Mouse (Mus musculus): ENCODE data around the gene Zfp526. TPM values are rescaled to one million over a fixed set of nuclear protein-coding genes. Genes with fewer than 3 reads are reported as not detected.
A peak's percentile ranks its signal among the peaks of the same experiment; 100 is the strongest.

The Zfp526 gene
- polyA plus RNA-seq, 1 experiment, result 29.4 TPM

DNA sequence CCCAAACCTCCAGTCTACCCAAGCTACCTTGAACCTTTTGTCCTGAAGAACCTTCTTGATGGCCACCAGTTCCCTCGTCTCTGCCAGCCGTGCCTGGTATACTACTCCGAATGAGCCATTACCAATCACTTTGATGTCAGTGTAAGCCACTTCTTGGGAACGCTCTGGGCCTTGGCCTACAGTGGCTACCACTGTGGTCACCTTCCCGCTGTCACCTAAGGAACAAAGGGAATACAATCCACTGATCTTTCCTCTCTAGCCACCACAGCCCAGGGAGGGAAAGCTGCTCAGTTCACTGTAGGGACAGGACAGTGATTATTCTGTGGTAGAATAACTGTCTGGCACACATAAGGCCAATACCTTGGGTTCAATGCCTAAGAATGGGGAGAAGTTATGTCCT lies 14.3 kb downstream of the Zfp526 start:
- Histone ChIP-seq H3K27me3 (ENCODE audit: control insufficient read depth, insufficient read depth, low read length) (no peaks in the 10 kb centered on the region), H3K4me1 (ENCODE audit: control insufficient read depth, insufficient read depth, low read length) (peaks cover 11% of the 10 kb centered on the region), H3K36me3 (ENCODE audit: control insufficient read depth, insufficient read depth, low read length) (no peaks in the 10 kb centered on the region; the same call in none of the 2 replicates), H3K27ac (ENCODE audit: control insufficient read depth, insufficient read depth, low read depth, low read length) (no peak overlapping the region), H3K4me3 (ENCODE audit: control insufficient read depth, low read depth, low read length) (no peak overlapping the region; the same call in 1 of the 2 replicates)
- TF ChIP-seq POLR2A (IDR thresholded peaks at IDR 0.05; ENCODE audit: control insufficient read depth, low read depth, low read length), result no peak
- no peak for TF ChIP-seq CTCF (IDR thresholded peaks at IDR 0.05; ENCODE audit: control insufficient read depth, insufficient read depth, insufficient replicate concordance, low read depth, low read length)

DNA sequence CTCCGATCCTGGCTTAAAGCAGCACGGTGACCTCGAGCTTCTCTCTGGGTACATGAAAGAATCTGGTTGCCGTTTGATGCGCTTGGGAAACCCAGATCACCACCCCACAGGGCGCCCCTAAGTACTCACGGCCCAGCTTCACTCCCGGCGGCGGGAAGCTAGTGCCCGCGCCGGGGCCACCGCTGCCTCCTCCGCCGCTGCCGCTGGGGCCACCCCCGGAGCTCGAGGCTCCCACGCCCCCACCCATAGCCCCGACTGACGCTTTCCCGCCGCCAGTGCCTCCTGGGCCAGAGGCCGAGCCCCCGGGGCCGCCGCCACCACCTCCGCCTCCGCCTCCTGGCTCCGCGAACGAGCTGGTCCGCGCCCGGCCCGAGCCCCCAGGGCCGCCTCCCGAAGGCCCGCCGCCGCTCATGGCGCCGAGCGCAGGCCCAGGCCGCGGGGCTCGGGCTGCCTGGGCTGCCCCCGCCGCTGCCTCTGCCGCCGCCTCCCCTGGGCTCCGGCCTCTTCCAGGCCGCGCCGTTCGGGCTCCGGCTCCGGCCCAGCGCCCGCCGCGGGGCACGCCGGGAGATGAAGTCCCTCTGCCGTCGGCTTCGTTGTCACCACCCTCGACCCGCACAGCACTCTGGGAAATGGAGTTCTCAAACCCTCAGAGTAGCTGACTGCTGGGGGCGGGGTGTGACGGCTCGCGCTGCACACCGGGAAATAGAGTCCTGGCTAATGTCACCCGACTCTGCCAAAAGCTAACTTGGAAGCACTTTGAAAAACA lies 16.2 kb downstream of the Zfp526 start, which contains the start of gene Gsk3a:
TSS of gene Gsk3a (minus strand) at position 603 of the 766 bp plus-strand sequence.
- H3K27ac ChIP-seq (ENCODE audit: control insufficient read depth, insufficient read depth, low read depth, low read length), result peak within 1 kb of the TSS; percentile 96
- H3K4me1 ChIP-seq (ENCODE audit: control insufficient read depth, insufficient read depth, low read length), result peaks cover 11% of the 10 kb centered on the region
- H3K36me3 ChIP-seq (ENCODE audit: control insufficient read depth, insufficient read depth, low read length), result no peaks in the 10 kb centered on the region; the same call in none of the 2 replicates
- peak within 1 kb of the TSS; percentile 86 for H3K4me3 ChIP-seq (ENCODE audit: control insufficient read depth, low read depth, low read length)
- no peaks in the 10 kb centered on the region for H3K27me3 ChIP-seq (ENCODE audit: control insufficient read depth, insufficient read depth, low read length)
- TF ChIP-seq POLR2A (IDR thresholded peaks at IDR 0.05; ENCODE audit: control insufficient read depth, low read depth, low read length), result peak; percentile 72
- TF ChIP-seq CTCF (IDR thresholded peaks at IDR 0.05; ENCODE audit: control insufficient read depth, insufficient read depth, insufficient replicate concordance, low read depth, low read length), result no peak

DNA sequence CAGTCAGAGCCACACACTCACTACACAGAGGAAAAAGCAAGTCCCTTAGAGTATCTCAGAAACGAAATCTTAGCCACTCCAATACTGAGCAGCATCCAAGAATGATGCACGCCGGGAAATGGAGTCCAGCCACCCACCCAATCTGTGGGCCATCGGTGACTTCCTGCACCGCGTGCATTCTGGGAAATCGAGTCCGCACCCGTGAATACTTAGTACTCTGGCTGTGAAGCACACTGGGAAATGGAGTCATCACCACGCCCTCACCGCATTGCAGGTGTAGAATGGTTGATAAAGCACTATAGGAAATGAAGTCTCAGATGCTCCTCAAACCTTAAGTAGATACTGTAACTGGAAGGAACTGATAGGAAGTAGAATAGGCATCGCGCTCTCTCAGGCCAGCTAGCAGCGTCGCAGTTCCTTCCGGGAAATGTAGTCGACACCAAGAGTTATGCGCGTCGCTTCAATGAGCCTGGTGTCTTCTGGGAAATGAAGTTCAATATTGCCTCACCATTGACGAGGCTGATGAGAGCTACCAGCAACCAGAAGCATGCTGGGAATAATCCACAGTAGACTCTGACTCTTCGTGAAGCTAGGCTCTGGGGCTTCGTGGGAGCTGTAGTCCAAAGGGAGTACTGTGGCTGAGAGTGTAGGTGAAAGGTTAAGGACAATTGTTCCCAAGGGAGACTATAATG lies 16.9 kb downstream of the Zfp526 start:
- Histone ChIP-seq H3K36me3 (ENCODE audit: control insufficient read depth, insufficient read depth, low read length) (no peaks in the 10 kb centered on the region; the same call in none of the 2 replicates), H3K27ac (ENCODE audit: control insufficient read depth, insufficient read depth, low read depth, low read length) (peak overlapping the region; percentile 96), H3K27me3 (ENCODE audit: control insufficient read depth, insufficient read depth, low read length) (no peaks in the 10 kb centered on the region), H3K4me3 (ENCODE audit: control insufficient read depth, low read depth, low read length) (peak overlapping the region; percentile 86), H3K4me1 (ENCODE audit: control insufficient read depth, insufficient read depth, low read length) (peaks cover 11% of the 10 kb centered on the region)
- no peak for TF ChIP-seq CTCF (IDR thresholded peaks at IDR 0.05; ENCODE audit: control insufficient read depth, insufficient read depth, insufficient replicate concordance, low read depth, low read length)
- TF ChIP-seq POLR2A (IDR thresholded peaks at IDR 0.05; ENCODE audit: control insufficient read depth, low read depth, low read length), result no peak; the same call in 1 of the 2 replicates

DNA sequence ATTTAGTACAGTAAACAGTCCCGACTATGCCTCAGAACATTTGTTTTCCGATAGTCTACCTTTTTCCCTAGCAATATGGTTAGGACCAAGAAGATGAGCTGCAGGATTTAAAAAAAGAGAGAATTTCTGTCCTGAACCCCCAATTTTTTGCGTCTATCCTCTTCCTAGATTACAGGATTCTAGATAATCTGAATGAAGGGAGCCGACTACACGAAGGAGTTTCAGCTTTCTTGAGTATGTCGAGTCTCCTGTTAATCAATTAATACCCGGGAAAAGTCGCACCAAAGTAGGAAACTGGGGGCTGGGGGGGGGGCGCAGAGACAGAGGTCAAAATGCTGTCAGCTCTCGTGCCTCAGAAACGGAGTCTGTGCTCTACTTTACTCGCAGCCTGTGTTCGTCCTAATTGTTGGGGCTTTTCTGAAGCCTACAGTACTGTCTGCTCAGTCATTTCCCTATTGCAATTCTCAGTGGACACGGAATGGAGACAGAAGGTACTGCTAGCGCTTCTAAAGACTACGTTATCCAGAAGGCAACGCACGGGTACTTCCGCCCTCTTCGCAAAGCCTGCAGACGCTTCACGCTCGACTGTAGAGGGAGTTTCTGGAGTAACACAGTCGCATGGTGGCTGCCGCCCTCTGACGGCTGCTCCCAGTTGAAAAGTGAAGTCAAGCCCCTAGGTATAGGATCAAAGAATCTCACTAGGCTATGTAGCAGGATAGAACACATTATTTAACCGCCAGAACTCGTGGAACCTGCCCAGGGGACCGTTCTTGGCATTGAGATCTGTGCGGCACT lies 17.8 kb downstream of the Zfp526 start:
- TF ChIP-seq POLR2A (IDR thresholded peaks at IDR 0.05; ENCODE audit: control insufficient read depth, low read depth, low read length) (no peak; the same call in 1 of the 2 replicates), CTCF (IDR thresholded peaks at IDR 0.05; ENCODE audit: control insufficient read depth, insufficient read depth, insufficient replicate concordance, low read depth, low read length) (peak; percentile 33; the same call in 1 of the 2 replicates)
- H3K36me3 ChIP-seq (ENCODE audit: control insufficient read depth, insufficient read depth, low read length), result no peaks in the 10 kb centered on the region; the same call in 1 of the 2 replicates
- H3K4me3 ChIP-seq (ENCODE audit: control insufficient read depth, low read depth, low read length), result peak overlapping the region; percentile 65
- H3K27ac ChIP-seq (ENCODE audit: control insufficient read depth, insufficient read depth, low read depth, low read length), result peak overlapping the region; percentile 96
- H3K4me1 ChIP-seq (ENCODE audit: control insufficient read depth, insufficient read depth, low read length), result peaks cover 11% of the 10 kb centered on the region
- H3K27me3 ChIP-seq (ENCODE audit: control insufficient read depth, insufficient read depth, low read length), result no peaks in the 10 kb centered on the region

DNA sequence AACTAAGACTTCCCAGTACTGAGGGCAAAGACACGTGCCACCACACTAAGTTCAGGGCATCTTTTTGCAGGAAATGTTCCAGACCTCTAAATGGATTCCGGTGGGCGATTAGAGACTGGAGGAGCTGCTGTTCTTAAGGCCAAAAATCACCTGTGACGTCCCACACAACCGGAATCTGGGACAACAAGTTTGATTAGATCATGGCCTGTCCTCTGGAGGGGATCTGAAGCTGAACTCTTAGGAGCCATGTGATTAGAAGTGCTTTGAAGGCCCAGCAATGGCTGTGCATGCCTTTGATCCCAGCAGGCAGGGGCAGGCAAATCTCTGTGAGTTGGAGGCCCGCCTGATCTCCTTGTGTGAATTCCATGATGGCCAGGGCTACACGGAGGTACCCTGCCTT lies 19.4 kb downstream of the Zfp526 start:
- H3K27ac ChIP-seq (ENCODE audit: control insufficient read depth, insufficient read depth, low read depth, low read length), result no peak overlapping the region
- H3K4me1 ChIP-seq (ENCODE audit: control insufficient read depth, insufficient read depth, low read length), result peaks cover 11% of the 10 kb centered on the region
- no peak overlapping the region for H3K4me3 ChIP-seq (ENCODE audit: control insufficient read depth, low read depth, low read length)
- H3K36me3 ChIP-seq (ENCODE audit: control insufficient read depth, insufficient read depth, low read length), result no peaks in the 10 kb centered on the region
- no peak for TF ChIP-seq CTCF (IDR thresholded peaks at IDR 0.05; ENCODE audit: control insufficient read depth, insufficient read depth, insufficient replicate concordance, low read depth, low read length)
- TF ChIP-seq POLR2A (IDR thresholded peaks at IDR 0.05; ENCODE audit: control insufficient read depth, low read depth, low read length), result no peak
- no peaks in the 10 kb centered on the region for H3K27me3 ChIP-seq (ENCODE audit: control insufficient read depth, insufficient read depth, low read length)

DNA sequence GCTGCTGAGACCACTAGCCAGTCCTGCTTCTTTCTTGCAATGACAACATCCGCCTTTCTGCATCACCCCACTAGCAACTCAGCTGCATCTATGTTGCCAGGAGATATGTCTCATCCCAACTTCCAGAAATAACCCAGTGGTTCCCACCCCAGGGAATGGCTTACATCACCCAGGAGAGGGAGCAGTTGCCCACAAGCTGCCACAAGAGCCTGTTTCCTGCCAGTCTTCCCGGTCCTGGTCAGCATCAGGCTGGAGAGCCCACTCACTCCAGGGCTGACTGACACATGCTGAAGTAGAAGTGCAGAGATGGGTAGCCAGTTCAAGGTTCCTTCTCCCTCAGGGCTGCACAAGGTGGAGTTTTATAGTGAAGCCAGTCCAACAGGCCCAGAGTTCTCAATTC lies 19.8 kb downstream of the Zfp526 start:
- H3K27ac ChIP-seq (ENCODE audit: control insufficient read depth, insufficient read depth, low read depth, low read length), result no peak overlapping the region
- peak; percentile 44; the same call in 1 of the 2 replicates for TF ChIP-seq CTCF (IDR thresholded peaks at IDR 0.05; ENCODE audit: control insufficient read depth, insufficient read depth, insufficient replicate concordance, low read depth, low read length)
- TF ChIP-seq POLR2A (IDR thresholded peaks at IDR 0.05; ENCODE audit: control insufficient read depth, low read depth, low read length), result no peak
- peaks cover 11% of the 10 kb centered on the region for H3K4me1 ChIP-seq (ENCODE audit: control insufficient read depth, insufficient read depth, low read length)
- H3K4me3 ChIP-seq (ENCODE audit: control insufficient read depth, low read depth, low read length), result no peak overlapping the region
- H3K36me3 ChIP-seq (ENCODE audit: control insufficient read depth, insufficient read depth, low read length), result no peaks in the 10 kb centered on the region
- no peaks in the 10 kb centered on the region for H3K27me3 ChIP-seq (ENCODE audit: control insufficient read depth, insufficient read depth, low read length)

Measured in testis, adult 2 months (tissue).